Mouse (Mus musculus): ENCODE results near the gene Cr1l.

Gene Cr1l

DNA sequence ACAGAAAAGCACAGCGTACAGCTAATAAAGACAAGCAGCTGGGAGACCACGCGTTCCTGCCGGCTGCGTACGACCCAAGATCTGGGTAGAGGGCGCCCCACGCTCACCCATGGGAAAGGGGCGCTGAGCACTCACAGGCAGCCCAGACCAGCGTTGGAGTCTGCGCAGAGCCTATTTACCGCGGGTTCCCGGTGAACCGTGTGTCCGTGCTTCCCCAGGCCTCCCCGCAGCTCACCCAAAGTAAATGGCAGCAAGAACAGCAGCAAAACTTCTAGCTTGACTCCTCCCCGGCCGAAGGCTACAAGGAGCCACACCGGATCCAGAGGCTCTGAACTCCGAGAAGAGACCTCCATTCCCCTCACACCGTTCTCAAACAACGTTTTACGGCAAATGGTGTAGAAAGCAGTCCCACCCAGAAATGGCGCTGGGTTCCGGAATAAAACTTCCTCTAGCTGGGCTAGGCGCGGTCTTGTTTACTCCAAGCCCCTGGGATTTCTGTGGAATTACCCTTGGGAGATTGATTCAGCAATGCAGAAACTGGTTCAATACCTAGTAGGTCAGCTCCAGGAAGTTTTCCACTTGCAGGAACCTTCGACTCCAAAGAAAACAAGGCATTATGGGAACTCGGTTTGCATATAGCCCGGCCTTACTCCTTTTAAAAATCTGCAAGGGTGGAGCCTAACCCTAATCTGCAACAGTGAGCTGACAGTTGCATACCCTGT is at the start of gene Cr1l:
Gene Cr1l, minus strand, starts transcription at position 634 of the 722 bp plus-strand sequence.
- peak; percentile 86 to 88 for DNase-seq

DNA sequence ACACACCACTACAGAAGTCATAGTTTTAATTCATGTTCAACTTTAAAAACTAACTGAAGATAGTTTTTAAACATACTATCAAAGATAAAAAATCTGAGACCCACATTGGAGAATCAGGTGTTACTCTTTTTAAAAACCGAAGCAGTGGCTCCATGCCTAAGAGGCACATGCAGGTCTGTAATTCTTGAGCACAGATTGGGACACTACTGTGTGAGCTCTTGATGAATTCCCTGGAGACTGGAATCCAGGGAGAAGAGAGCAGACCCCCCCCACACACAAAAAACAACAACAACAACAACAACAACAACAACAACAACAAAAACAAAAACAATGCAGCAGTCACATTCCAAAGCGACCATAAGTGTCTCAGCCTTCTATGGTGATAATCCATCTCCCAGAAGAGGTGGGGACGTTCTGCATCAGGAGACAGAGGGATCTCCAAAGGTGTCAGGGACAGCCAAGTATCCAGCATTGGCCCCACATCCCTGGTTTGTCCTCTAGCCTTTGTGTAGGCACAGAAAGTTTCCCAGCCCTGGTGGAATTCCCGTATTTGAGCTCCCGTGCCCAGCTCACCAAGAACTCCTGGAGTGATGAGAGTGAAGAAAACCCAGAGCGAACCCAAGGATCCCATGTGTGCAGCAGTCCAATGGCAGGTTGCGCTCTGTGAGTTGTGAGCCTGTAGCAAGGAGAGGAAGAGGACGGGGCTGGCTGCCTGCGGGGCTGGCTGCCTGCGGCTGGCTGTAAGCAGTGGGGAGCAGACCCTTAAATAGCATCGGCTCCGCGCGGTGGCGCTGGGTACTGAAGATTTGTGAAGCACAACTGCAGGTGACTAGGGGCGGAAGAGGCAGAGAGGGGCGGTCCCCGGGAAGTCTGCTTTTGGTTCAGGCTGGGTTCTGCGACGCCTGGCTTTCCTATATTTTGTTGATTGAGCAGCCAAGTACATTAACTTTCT is 44.9 kb upstream of the Cr1l start, which contains the start of gene Cr2:
Gene Cr2, minus strand, starts transcription at position 737 of the 952 bp plus-strand sequence.
- DNase-seq, result peak; percentile 5 to 10

GRCm38 (mm10) chr1:195164996-195165755 is 33.8 kb upstream of the Cr1l start:
- DNase-seq, result no peak

DNA sequence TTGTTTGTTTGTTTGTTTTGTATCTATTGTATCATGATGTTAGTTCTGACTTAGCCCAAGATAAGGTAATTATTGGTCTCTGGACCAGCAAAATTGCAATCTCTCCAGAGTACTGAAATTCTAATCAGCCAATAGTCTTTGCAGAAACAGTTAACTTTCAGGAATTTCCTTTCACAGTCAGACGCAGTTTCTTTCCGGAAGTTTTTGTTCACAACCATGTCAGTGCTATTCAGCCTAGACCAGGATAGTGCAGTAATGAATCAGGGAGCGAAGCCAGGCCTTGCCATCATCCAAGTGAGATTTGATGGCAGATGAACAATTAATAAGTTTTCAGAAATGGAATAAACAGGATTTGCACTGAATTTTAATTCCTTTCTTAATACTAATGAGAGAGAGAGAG is 684 bp upstream of the Cr1l start:
- peak in 1 of 2 experiments; percentile 3 for DNase-seq

GRCm38 (mm10) chr1:195131675-195132015 is 259 bp upstream of the Cr1l start:
- no peak for DNase-seq

DNA sequence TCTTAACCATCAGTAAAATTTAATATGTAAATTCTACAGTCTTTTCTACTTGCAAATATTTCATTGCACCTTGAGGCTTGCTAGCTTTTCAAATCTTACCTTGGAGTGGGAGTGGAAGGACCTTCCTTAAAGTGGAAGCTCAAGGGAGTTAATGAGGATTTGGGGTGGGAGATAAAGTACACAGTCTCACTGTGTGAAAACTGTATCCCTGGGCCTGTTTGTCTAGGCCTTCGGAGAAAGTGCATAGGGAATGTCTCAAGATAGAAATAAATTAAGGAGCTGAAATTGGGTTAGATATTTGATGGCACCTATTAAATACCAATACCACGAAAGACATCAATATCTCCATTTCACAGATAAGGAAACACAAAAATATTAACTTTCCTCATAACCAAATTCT is 907 bp downstream of the Cr1l start:
- no peak for DNase-seq

DNA sequence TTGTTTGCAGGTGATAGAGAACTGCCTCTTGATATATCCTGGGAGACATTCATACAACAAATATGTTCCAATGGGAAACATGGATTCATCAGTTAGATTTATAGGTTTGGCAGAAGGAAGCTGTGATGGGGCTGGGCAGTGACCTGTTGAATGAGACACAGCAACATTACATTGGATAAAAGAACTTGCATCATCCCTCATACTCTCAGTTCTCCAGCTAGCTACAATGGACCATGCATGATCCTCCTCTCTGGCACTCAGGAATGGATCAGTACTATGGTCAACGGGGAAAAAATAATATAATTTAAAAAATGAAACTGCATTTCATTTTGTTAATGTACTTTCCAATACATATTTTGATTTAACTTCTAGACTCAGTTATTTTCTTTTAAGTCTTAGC is 1.5 kb downstream of the Cr1l start:
- DNase-seq, result no peak

DNA sequence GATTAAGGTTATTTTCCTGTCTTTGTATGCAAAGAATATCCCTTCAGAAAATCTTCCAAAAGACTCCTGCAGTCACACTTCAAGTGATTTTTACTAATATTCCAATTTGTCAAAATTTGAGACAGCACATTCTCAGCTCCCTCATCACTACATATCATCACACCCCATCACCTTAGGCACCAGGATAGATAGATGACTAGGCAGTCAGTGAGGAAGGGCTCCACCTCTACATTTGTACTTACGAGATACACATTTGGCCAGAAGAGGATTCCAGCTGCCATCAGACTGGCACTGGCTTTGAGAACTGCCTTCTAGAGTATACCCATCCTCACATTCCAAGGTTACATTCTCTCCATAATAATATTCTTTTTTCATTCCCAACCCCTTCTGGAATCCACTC is 17.0 kb downstream of the Cr1l start:
- no peak for DNase-seq

- DNase-seq, result no peak
These were observed 17.8 kb downstream of the Cr1l start for GRCm38 (mm10) chr1:195113621-195114020.

- no peak for DNase-seq
These were observed 30.7 kb downstream of the Cr1l start for GRCm38 (mm10) chr1:195100693-195101092.

GRCm38 (mm10) chr1:195098004-195098403 is 33.4 kb downstream of the Cr1l start:
- no peak for DNase-seq

GRCm38 (mm10) chr1:195092220-195092720 is 39.1 kb downstream of the Cr1l start, which contains the start of gene Cd46:
TSS of gene Cd46 (minus strand) at chr1:195092249.
- peak; percentile 22 to 28 for DNase-seq

DNA sequence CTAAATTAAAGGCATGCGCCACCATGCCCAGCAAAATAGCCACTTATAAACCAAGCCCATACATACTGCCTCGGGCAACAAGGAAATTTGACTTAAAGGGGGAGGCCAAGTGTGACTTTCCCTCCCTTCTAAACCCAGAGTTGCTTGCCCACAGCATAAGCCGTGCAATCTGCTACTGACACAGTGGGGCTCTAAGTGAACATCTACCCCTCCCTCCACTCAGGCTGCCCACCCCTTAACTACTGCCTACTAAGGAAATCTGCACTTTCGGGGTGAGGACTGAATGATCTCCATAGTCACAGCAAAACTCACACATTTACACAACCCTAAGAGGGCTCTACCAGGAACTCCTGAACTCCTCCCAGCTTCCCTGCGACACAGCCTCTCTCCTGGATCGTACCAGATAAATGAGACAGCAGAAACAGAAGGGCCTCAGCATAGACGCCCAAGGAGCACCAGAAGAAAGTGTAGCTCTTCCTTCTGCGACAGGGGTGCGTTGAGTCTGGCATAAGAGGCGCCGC is 39.6 kb downstream of the Cr1l start:
- DNase-seq, result no peak

- DNase-seq, result no peak
These were observed 49.2 kb downstream of the Cr1l start for GRCm38 (mm10) chr1:195082142-195082541.

Data from cerebellum, adult 18-20 months (tissue).